Mouse (Mus musculus) erythroblast, embryonic 14.5 days (primary cell): ENCODE measurements around the gene Acot9. TPM values are rescaled to one million over a fixed set of nuclear protein-coding genes. Genes with fewer than 3 reads are reported as not detected.

ENCODE experiments used
- H3K27me3 ChIP-seq: 2 replicates; pipeline ENCODE4 v1.6.1; 2012; ENCODE audit warnings: inconsistent platforms; ENCODE audit not compliant: control insufficient read depth
- H3K36me3 ChIP-seq: 2 replicates; pipeline ENCODE4 v1.6.1; 2012; ENCODE audit warnings: mild to moderate bottlenecking, inconsistent platforms; ENCODE audit not compliant: control insufficient read depth
- H3K4me1 ChIP-seq: 2 replicates; pipeline ENCODE4 v1.6.1; 2012; ENCODE audit warnings: inconsistent platforms; ENCODE audit not compliant: control insufficient read depth
- H3K4me3 ChIP-seq: replicated peaks from 2 replicates; pipeline ENCODE3; 2012; ENCODE audit warnings: moderate library complexity, mild to moderate bottlenecking, inconsistent platforms
- H3K9me3 ChIP-seq: 2 replicates; pipeline ENCODE4 v1.6.1; 2012; ENCODE audit warnings: low read length, inconsistent platforms, mixed read lengths; ENCODE audit not compliant: control insufficient read depth
- GATA1 ChIP-seq: IDR thresholded peaks from 2 replicates; pipeline ENCODE4 v1.6.1; 2012; ENCODE audit warnings: low read length, inconsistent platforms, mixed read lengths
- TAL1 ChIP-seq: IDR thresholded peaks from 3 replicates; pipeline ENCODE4 v1.6.1; 2012; ENCODE audit warnings: low read length, inconsistent platforms, mixed read lengths
- polyA plus RNA-seq: library from polyadenylated mRNA; stranded (reverse); fragments of >175 nt; gene quantifications from 2 replicates; pipeline ENCODE4 v1.2.3, GENCODE M21; 2012

Gene Acot9
- polyA plus RNA-seq, 1 experiment = 0.03 TPM

DNA sequence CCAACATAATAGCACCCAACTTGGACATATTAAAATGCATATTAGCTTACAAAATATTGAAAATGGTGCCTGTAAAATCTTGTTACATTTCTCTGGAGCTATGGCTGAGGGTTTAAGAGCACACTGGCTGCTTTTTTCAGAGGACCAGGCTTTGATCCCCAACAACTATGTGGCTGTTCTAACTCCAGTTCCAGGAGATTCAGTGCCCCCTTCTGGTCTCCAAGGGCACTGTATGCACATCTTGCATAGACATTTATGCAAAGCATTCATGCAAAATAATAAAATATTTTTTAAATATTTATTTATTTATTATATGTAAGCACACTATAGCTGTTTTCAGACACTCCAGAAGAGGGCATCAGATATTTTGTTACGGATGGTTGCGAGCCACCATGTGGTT is 44.1 kb downstream of the Acot9 start:
- Histone ChIP-seq H3K4me1 (no peaks in the 10 kb centered on the region), H3K9me3 (0 out of 2 replicates have a peak, but pooled peaks cover 2% of the 10 kb centered on the region), H3K27me3 (no peaks in the 10 kb centered on the region), H3K4me3 (no peak overlapping the region), H3K36me3 (no peaks in the 10 kb centered on the region)
- no peak for TF ChIP-seq TAL1
- TF ChIP-seq GATA1 = no peak

DNA sequence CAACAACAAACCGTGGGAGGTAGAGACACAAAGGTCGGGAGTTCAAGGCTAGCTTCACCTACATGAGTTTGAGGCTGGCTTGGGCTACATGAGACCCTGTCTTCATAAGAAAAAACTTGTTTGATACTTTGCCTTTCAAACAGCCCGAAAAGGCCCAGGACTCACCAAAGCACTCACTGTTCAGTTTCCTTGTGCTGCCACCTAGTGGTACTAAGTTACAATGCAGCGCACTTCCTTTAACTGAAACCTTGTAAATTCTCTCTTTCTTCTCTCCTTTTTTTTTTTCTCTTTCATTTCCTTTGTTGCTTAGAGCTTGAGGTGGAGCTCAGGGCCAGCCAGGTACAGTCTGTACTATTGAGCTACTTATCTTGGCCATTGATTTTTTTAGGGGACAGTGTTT is 55.8 kb downstream of the Acot9 start:
- Histone ChIP-seq H3K9me3 (no peaks in the 10 kb centered on the region), H3K4me1 (no peaks in the 10 kb centered on the region), H3K4me3 (no peak overlapping the region), H3K27me3 (no peaks in the 10 kb centered on the region), H3K36me3 (no peaks in the 10 kb centered on the region)
- TF ChIP-seq TAL1 (no peak), GATA1 (no peak)

DNA sequence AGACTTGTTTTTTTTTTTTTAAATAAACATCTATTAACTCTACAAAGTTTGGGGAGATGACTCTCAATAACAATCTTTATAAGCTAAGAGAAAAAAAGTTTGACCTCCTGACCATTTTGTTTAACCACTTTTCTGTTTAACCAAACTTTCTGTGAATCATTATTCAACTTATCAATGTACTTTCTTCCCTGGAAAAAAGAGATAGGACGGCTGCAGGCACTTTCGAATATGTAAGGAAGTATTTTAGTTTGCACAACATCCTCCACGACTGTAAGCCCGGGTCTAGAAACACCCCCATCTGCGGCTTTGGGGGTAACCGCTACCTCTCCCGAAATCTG is 75.3 kb downstream of the Acot9 start:
- Histone ChIP-seq H3K4me1 (peaks cover 11% of the 10 kb centered on the region), H3K4me3 (peak overlapping the region; percentile 80), H3K36me3 (peaks cover 12% of the 10 kb centered on the region), H3K27me3 (no peaks in the 10 kb centered on the region), H3K9me3 (peaks cover 4% of the 10 kb centered on the region; the same call in 1 of the 2 replicates)
- TF ChIP-seq GATA1 = no peak
- TF ChIP-seq TAL1 = no peak

DNA sequence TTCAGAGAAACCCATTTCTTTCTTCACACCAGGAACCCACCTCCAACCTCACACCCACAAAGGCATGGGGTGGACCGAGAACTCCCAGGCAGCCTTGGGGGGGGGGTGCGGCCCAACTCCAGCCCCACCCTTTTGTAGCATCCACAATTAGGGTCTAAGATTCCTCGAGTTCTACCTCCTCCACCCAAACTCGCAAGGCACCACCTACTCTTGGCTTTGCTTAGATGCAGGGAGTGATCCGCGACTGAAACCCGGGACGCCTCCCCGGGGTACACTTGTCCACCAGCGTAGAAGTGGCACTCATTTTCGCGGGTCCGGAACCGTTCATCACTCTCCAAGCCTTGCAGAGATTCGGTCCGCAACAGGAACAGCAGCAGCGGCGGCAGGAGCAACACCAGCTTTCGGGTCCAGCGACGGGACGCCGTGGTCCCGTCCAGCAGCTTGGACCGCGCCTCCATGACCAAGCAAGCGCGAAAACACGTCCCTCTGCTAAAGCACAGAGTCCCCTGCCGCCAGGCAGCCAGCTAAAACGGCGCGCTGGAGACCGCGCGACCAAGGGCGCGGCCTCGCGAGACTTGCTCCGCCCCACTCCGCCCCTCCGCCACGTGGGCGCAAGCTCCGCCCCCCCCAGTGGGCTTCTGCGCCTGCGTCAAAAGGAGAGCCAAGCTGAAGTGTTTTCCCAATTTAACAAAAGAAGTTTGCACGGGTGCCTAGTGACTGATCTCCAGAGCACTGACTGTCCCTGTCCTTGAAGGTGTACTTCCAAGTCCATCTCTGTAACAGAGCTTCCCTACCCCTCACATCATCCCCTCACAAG is 75.9 kb downstream of the Acot9 start:
- Histone ChIP-seq H3K36me3 (peaks cover 6% of the 10 kb centered on the region; the same call in 1 of the 2 replicates), H3K4me1 (peaks cover 11% of the 10 kb centered on the region), H3K9me3 (peaks cover 4% of the 10 kb centered on the region; the same call in 1 of the 2 replicates), H3K27me3 (no peaks in the 10 kb centered on the region), H3K4me3 (peak overlapping the region; percentile 80)
- TF ChIP-seq GATA1 = no peak
- TF ChIP-seq TAL1 = no peak

DNA sequence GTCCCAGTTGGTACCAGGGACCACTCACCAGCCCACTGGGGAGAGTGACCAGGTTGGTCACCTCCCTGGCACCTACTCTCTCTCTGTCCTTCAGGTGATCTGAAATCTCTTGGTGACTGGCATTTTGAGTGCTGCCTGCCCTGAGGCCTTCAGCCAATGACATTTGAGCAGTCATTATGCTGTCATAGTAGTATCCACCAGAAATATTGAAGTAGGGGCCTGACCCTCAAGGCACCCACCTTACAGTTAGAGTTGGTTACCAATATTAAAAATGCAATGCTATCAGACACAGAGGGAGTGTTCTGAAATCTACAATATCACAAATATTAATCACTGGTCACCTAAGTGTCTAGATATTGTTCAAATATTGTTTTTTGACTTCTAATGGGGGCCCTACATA is 78.4 kb downstream of the Acot9 start, which contains the start of gene Prdx4:
Prdx4 (minus strand) TSS at position 101 of the 400 bp plus-strand sequence.
- Histone ChIP-seq H3K36me3 (no peaks in the 10 kb centered on the region), H3K4me3 (no peak within 1 kb of the TSS), H3K4me1 (peaks cover 11% of the 10 kb centered on the region), H3K27me3 (no peaks in the 10 kb centered on the region), H3K9me3 (peaks cover 4% of the 10 kb centered on the region; the same call in 1 of the 2 replicates)
- TF ChIP-seq GATA1 = no peak
- no peak for TF ChIP-seq TAL1

DNA sequence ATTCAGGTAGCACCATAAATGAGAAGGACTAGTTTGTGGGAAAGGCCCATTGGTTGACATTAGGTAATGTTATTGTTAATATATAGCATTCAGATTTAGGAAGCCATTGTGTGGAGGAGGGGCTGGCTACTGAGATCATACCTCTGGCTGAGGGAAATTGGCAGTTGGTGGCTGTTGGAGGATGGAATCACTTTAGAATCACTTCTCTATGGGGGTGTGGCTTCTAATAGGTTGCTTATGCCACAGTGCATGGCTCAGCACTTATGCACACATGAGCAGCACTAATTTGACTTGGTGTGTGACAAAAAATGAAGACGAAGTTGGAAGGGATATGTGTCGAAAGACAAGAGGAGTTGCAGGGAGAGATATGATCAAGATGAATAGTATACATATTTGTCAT is 84.0 kb downstream of the Acot9 start:
- H3K4me3 ChIP-seq = no peak overlapping the region
- no peaks in the 10 kb centered on the region for H3K4me1 ChIP-seq
- no peaks in the 10 kb centered on the region for H3K36me3 ChIP-seq
- TF ChIP-seq GATA1 = no peak
- no peak for TF ChIP-seq TAL1
- H3K9me3 ChIP-seq = no peaks in the 10 kb centered on the region
- no peaks in the 10 kb centered on the region for H3K27me3 ChIP-seq

Other genes with a start within 250 kb of the Acot9 start
- not detected in 2 replicates for gene Magea5, start 199.3 kb upstream of the Acot9 start, polyA plus RNA-seq
- not detected in 2 replicates for gene Magea1, start 172.7 kb upstream of the Acot9 start, polyA plus RNA-seq
- not detected in 2 replicates for gene Magea2, start 168.8 kb upstream of the Acot9 start, polyA plus RNA-seq
- gene Cldn34b2, start 134.0 kb upstream of the Acot9 start, polyA plus RNA-seq = not detected in 2 replicates
- 0.31 and 1.1 TPM in 2 replicates for gene Sat1, start 46.0 kb upstream of the Acot9 start, polyA plus RNA-seq
- gene Prdx4, start 78.3 kb downstream of the Acot9 start, polyA plus RNA-seq = 1.8 and 2.3 TPM in 2 replicates